Mouse (Mus musculus) cortical plate, adult 2 months (tissue): ENCODE results near the gene Tbc1d23. TPM values are rescaled to one million over a fixed set of nuclear protein-coding genes. Genes with fewer than 3 reads are reported as not detected.

Experiments
- H3K27ac ChIP-seq: fragments of 200-500 bp; 2 replicates; pipeline ENCODE4 v1.5.1; 2012; ENCODE audit warnings: low read length, control low read depth, inconsistent platforms; ENCODE audit not compliant: insufficient read depth
- H3K4me1 ChIP-seq: fragments of 200-500 bp; 2 replicates; pipeline ENCODE4 v1.6.1; 2011; ENCODE audit warnings: low read length; ENCODE audit not compliant: control insufficient read depth, insufficient read depth
- H3K4me3 ChIP-seq: fragments of 200-500 bp; 2 replicates; pipeline ENCODE4 v1.5.1; 2011; ENCODE audit warnings: mild to moderate bottlenecking, low read length, control low read depth; ENCODE audit not compliant: insufficient read depth
- CTCF ChIP-seq: fragments of 200-500 bp; IDR thresholded peaks from 2 replicates; pipeline ENCODE4 v1.5.1; 2011; ENCODE audit warnings: mild to moderate bottlenecking, control low read depth, low read length; ENCODE audit not compliant: insufficient read depth; ENCODE audit errors: extremely low read depth
- POLR2A ChIP-seq: fragments of 200-500 bp; IDR thresholded peaks from 2 replicates; pipeline ENCODE4 v1.6.1; 2011; ENCODE audit warnings: mild to moderate bottlenecking, low read length, control low read depth; ENCODE audit not compliant: insufficient read depth; ENCODE audit errors: extremely low read depth
- polyA plus RNA-seq: library from polyadenylated mRNA; depleted of rRNA; stranded (reverse); fragments of >200 nt; gene quantifications from 2 replicates; pipeline ENCODE4 v1.2.3, GENCODE M21; 2012

Tbc1d23 gene
- polyA plus RNA-seq, 1 experiment: 40.9 TPM

- H3K4me1 ChIP-seq: peaks cover 2% of the 10 kb centered on the region; the same call in 1 of the 2 replicates
- TF ChIP-seq CTCF (no peak), POLR2A (no peak)
Measured at GRCm38 (mm10) chr16:57220361-57220760, 10.9 kb downstream of the Tbc1d23 start.

GRCm38 (mm10) chr16:57215957-57216356 lies 15.3 kb downstream of the Tbc1d23 start:
- no peak for TF ChIP-seq CTCF
- no peak for TF ChIP-seq POLR2A
- peak overlapping the region; percentile 18; the same call in 1 of the 2 replicates for H3K27ac ChIP-seq
- no peak overlapping the region for H3K4me3 ChIP-seq
- no peaks in the 10 kb centered on the region for H3K4me1 ChIP-seq

More at GRCm38 (mm10) chr16:57220361-57220760, 10.9 kb downstream of the Tbc1d23 start:
- H3K4me3 ChIP-seq: no peak overlapping the region
- no peak overlapping the region for H3K27ac ChIP-seq

- TF ChIP-seq POLR2A (no peak), CTCF (no peak)
- Histone ChIP-seq H3K4me3 (no peak overlapping the region), H3K27ac (0 out of 2 replicates have a peak overlapping the region, but pooled peaks have one; percentile 12), H3K4me1 (peaks cover 2% of the 10 kb centered on the region; the same call in 1 of the 2 replicates)
Measured at GRCm38 (mm10) chr16:57211037-57211436, 20.3 kb downstream of the Tbc1d23 start.

- H3K27ac ChIP-seq: no peak overlapping the region
- H3K4me3 ChIP-seq: no peak overlapping the region
- H3K4me1 ChIP-seq: peaks cover 2% of the 10 kb centered on the region; the same call in 1 of the 2 replicates
- TF ChIP-seq POLR2A: no peak
Measured at GRCm38 (mm10) chr16:57208342-57208741, 23.0 kb downstream of the Tbc1d23 start.

GRCm38 (mm10) chr16:57197281-57197680 lies 34.0 kb downstream of the Tbc1d23 start:
- no peak overlapping the region for H3K4me3 ChIP-seq
- no peaks in the 10 kb centered on the region for H3K4me1 ChIP-seq
- TF ChIP-seq CTCF: no peak
- TF ChIP-seq POLR2A: no peak
- no peak overlapping the region for H3K27ac ChIP-seq

GRCm38 (mm10) chr16:57196590-57196989 lies 34.7 kb downstream of the Tbc1d23 start:
- H3K4me1 ChIP-seq: no peaks in the 10 kb centered on the region
- TF ChIP-seq CTCF (no peak), POLR2A (no peak)
- no peak overlapping the region for H3K27ac ChIP-seq
- no peak overlapping the region for H3K4me3 ChIP-seq

- Histone ChIP-seq H3K4me1 (no peaks in the 10 kb centered on the region; the same call in 1 of the 2 replicates), H3K27ac (no peak overlapping the region), H3K4me3 (no peak overlapping the region)
- TF ChIP-seq POLR2A (no peak), CTCF (no peak)
Measured at GRCm38 (mm10) chr16:57191214-57191613, 40.1 kb downstream of the Tbc1d23 start.

GRCm38 (mm10) chr16:57190390-57190789 lies 40.9 kb downstream of the Tbc1d23 start:
- Histone ChIP-seq H3K4me1 (no peaks in the 10 kb centered on the region; the same call in 1 of the 2 replicates), H3K4me3 (no peak overlapping the region), H3K27ac (no peak overlapping the region)
- TF ChIP-seq CTCF (no peak), POLR2A (no peak)

- TF ChIP-seq POLR2A (no peak), CTCF (no peak)
- H3K4me3 ChIP-seq: no peak overlapping the region
- H3K4me1 ChIP-seq: no peaks in the 10 kb centered on the region; the same call in 1 of the 2 replicates
- H3K27ac ChIP-seq: no peak overlapping the region
Measured at GRCm38 (mm10) chr16:57189493-57189892, 41.8 kb downstream of the Tbc1d23 start.

- H3K4me3 ChIP-seq: no peak overlapping the region
- TF ChIP-seq POLR2A: no peak
- no peak for TF ChIP-seq CTCF
- H3K27ac ChIP-seq: no peak overlapping the region
- H3K4me1 ChIP-seq: no peaks in the 10 kb centered on the region; the same call in 1 of the 2 replicates
Measured at GRCm38 (mm10) chr16:57186618-57187017, 44.7 kb downstream of the Tbc1d23 start.
